Mouse (Mus musculus) Muller cell, postnatal 12 days (primary cell): ENCODE results near the gene Helz2.
"Not testable (repeated sequence)": the region's sequence is repeated elsewhere in the genome, so short reads cannot be mapped to it uniquely, and the experiment has no call there.

Source experiments
- DNase-seq: peaks from one replicate; pipeline ENCODE4 v3.0.0-alpha.2; 2015; ENCODE audit errors: inconsistent ontology term

Helz2 gene

GRCm38 (mm10) chr2:181196628-181197300 lies 45.1 kb downstream of the Helz2 start:
- DNase-seq = peak; percentile 7

- no peak for DNase-seq
Measured at GRCm38 (mm10) chr2:181193044-181193443, 48.8 kb downstream of the Helz2 start.

- DNase-seq = no peak
Measured at GRCm38 (mm10) chr2:181191936-181192335, 49.9 kb downstream of the Helz2 start.

GRCm38 (mm10) chr2:181191385-181191784 lies 50.4 kb downstream of the Helz2 start:
- DNase-seq = not testable (repeated sequence)

- DNase-seq = no peak
Measured at GRCm38 (mm10) chr2:181189321-181189720, 52.5 kb downstream of the Helz2 start.

GRCm38 (mm10) chr2:181188681-181189080 lies 53.1 kb downstream of the Helz2 start:
- DNase-seq = no peak

- DNase-seq = peak; percentile 95
Measured at GRCm38 (mm10) chr2:181187121-181188000, 54.5 kb downstream of the Helz2 start, which contains the start of gene Ppdpf. TSS of gene Ppdpf (plus strand) at chr2:181187247.

GRCm38 (mm10) chr2:181186635-181187034 lies 55.2 kb downstream of the Helz2 start:
- peak; percentile 88 for DNase-seq

- no peak for DNase-seq
Measured at GRCm38 (mm10) chr2:181180898-181181297, 60.9 kb downstream of the Helz2 start.

GRCm38 (mm10) chr2:181178471-181178870 lies 63.4 kb downstream of the Helz2 start:
- DNase-seq = no peak

- DNase-seq = no peak
Measured at GRCm38 (mm10) chr2:181178015-181178414, 63.8 kb downstream of the Helz2 start.
